Mouse (Mus musculus) erythroblast, embryonic 14.5 days (primary cell): ENCODE results near the gene Ano4.

ENCODE experiments used
- GATA1 ChIP-seq: IDR thresholded peaks from 2 replicates; pipeline ENCODE4 v1.6.1; 2012; ENCODE audit warnings: low read length, inconsistent platforms, mixed read lengths
- TAL1 ChIP-seq: IDR thresholded peaks from 3 replicates; pipeline ENCODE4 v1.6.1; 2012; ENCODE audit warnings: low read length, inconsistent platforms, mixed read lengths

- TF ChIP-seq TAL1 = no peak
- no peak for TF ChIP-seq GATA1
Observed at GRCm38 (mm10) chr10:89194440-89194839, 150.1 kb downstream of the Ano4 start.
